25 mouse cellular contexts compared by ENCODE assay signal in genomic region chr15:90125146-90125545, GRCm38 (mm10).
A peak's percentile ranks its signal among the peaks of the same experiment; 100 is the strongest.
DNase-seq lines count a peak whose midpoint lies in the region; ATAC-seq and TF ChIP-seq lines count a peak whose summit lies in the region.
"Had no signal": no experiment of that assay in that cellular context is flagged by ENCODE, and none has a peak within 500 bp of the region (broad histone marks: within the 10 kb centered on the region; RNA-seq: fewer than 3 reads in every experiment).

No protein-coding gene starts in this region.

- peak overlapping the region; percentile 14; the same call in 1 of the 2 replicates for H3K4me2 ChIP-seq in forebrain, embryonic 16.5 days (ENCODE audit: low read length)
- H3K4me2 ChIP-seq in forebrain, embryonic 13.5 days: no peak overlapping the region
- no peak overlapping the region for H3K4me2 ChIP-seq in midbrain, embryonic 14.5 days (ENCODE audit: low read length)
- no peak overlapping the region for H3K4me2 ChIP-seq in hindbrain, embryonic 12.5 days (replicated peaks)
- H3K4me2 ChIP-seq: embryonic facial prominence, embryonic 12.5 days; embryonic facial prominence, embryonic 15.5 days; forebrain, embryonic 15.5 days; heart, embryonic 11.5 days; hindbrain, embryonic 13.5 days; intestine, embryonic 15.5 days had no signal

- no peak for TF ChIP-seq CTCF in olfactory bulb, adult 2 months (IDR thresholded peaks at IDR 0.05; ENCODE audit: insufficient read depth, low read depth, low read length)

- DNase-seq in embryo, embryonic 10 days (ENCODE audit: low spot score): peak; percentile 9
- no peak for DNase-seq in embryo, embryonic 9.5 days (ENCODE audit: extremely low spot score)
- peak; percentile 3 for DNase-seq in midbrain, embryonic 14.5 days
- DNase-seq in midbrain, embryonic 10.5 days (ENCODE audit: low spot score): no peak
- DNase-seq: adrenal gland, postnatal 10 days; adrenal gland, postnatal 36 days; cerebellum, adult 11 months; cerebellum, adult 2 months; cerebellum, adult 9-11 months; cerebellum, postnatal 36 days; gastrocnemius, adult 2 months; gastrocnemius, postnatal 14 days; heart, adult 11 months had no signal

- no peak for ATAC-seq in forebrain, embryonic 16.5 days
- no peak; the same call in 1 of the 2 replicates for ATAC-seq in forebrain, embryonic 13.5 days
- no peak for ATAC-seq in midbrain, embryonic 14.5 days (ENCODE audit: low FRiP score, low TSS enrichment)
- ATAC-seq in hindbrain, embryonic 12.5 days (ENCODE audit: low FRiP score): no peak
- ATAC-seq: forebrain, embryonic 15.5 days; hindbrain, embryonic 16.5 days; intestine, embryonic 15.5 days; Patski had no signal

- WGBS in forebrain, embryonic 16.5 days: 16% methylated on average over 8 of the region's 8 CpGs
- 14% methylated on average over 8 of the region's 8 CpGs for WGBS in forebrain, embryonic 13.5 days
- WGBS in midbrain, embryonic 14.5 days: 29% methylated on average over 8 of the region's 8 CpGs
- WGBS in midbrain, embryonic 10.5 days: 50% methylated on average over 8 of the region's 8 CpGs
- 40% methylated on average over 8 of the region's 8 CpGs for WGBS in olfactory bulb, adult 2 months
- 64% methylated on average over 8 of the region's 8 CpGs for WGBS in hindbrain, embryonic 12.5 days

- no peaks in the 10 kb centered on the region for H3K36me3 ChIP-seq in forebrain, embryonic 16.5 days (ENCODE audit: control insufficient read depth, insufficient read depth)
- H3K36me3 ChIP-seq in forebrain, embryonic 13.5 days (ENCODE audit: poor library complexity, severe bottlenecking): no peaks in the 10 kb centered on the region
- no peaks in the 10 kb centered on the region for H3K36me3 ChIP-seq in midbrain, embryonic 14.5 days (ENCODE audit: control insufficient read depth, insufficient read depth, low read length)
- no peaks in the 10 kb centered on the region for H3K36me3 ChIP-seq in midbrain, embryonic 10.5 days
- no peaks in the 10 kb centered on the region for H3K36me3 ChIP-seq in hindbrain, embryonic 12.5 days
- H3K36me3 ChIP-seq: embryonic facial prominence, embryonic 12.5 days; embryonic facial prominence, embryonic 15.5 days; forebrain, embryonic 15.5 days; hindbrain, embryonic 13.5 days; intestine, embryonic 15.5 days had no signal

- H3K4me3 ChIP-seq in forebrain, embryonic 16.5 days (replicated peaks; ENCODE audit: low read length): no peak overlapping the region
- no peak overlapping the region for H3K4me3 ChIP-seq in forebrain, embryonic 13.5 days
- no peak overlapping the region for H3K4me3 ChIP-seq in midbrain, embryonic 14.5 days (replicated peaks; ENCODE audit: low read depth, low read length)
- H3K4me3 ChIP-seq in midbrain, embryonic 10.5 days: no peak overlapping the region
- no peak overlapping the region for H3K4me3 ChIP-seq in olfactory bulb, adult 2 months (ENCODE audit: insufficient read depth, low read depth, low read length)
- H3K4me3 ChIP-seq in hindbrain, embryonic 12.5 days: no peak overlapping the region
- H3K4me3 ChIP-seq: embryonic facial prominence, embryonic 12.5 days; embryonic facial prominence, embryonic 15.5 days; forebrain, embryonic 15.5 days; gastrocnemius, adult 2 months; hindbrain, embryonic 13.5 days; intestine, embryonic 15.5 days had no signal

- TF ChIP-seq POLR2A in olfactory bulb, adult 2 months (IDR thresholded peaks at IDR 0.05; ENCODE audit: insufficient read depth, low read depth, low read length): no peak

- no peaks in the 10 kb centered on the region for H3K27me3 ChIP-seq in forebrain, embryonic 16.5 days (replicated peaks; ENCODE audit: control insufficient read depth, insufficient read depth, low read length)
- H3K27me3 ChIP-seq in forebrain, embryonic 13.5 days: no peaks in the 10 kb centered on the region
- H3K27me3 ChIP-seq in midbrain, embryonic 14.5 days (ENCODE audit: control insufficient read depth, insufficient read depth, low read length): no peaks in the 10 kb centered on the region
- no peaks in the 10 kb centered on the region; the same call in 1 of the 2 replicates for H3K27me3 ChIP-seq in midbrain, embryonic 10.5 days (ENCODE audit: low read depth, poor library complexity, severe bottlenecking)
- no peaks in the 10 kb centered on the region for H3K27me3 ChIP-seq in hindbrain, embryonic 12.5 days
- H3K27me3 ChIP-seq: embryonic facial prominence, embryonic 12.5 days; embryonic facial prominence, embryonic 15.5 days; forebrain, embryonic 15.5 days; hindbrain, embryonic 13.5 days; intestine, embryonic 15.5 days had no signal

- no peak overlapping the region for H3K9ac ChIP-seq in forebrain, embryonic 16.5 days (replicated peaks; ENCODE audit: low read depth, low read length)
- H3K9ac ChIP-seq in forebrain, embryonic 13.5 days: no peak overlapping the region
- H3K9ac ChIP-seq in midbrain, embryonic 14.5 days (replicated peaks; ENCODE audit: low read length): no peak overlapping the region
- H3K9ac ChIP-seq in hindbrain, embryonic 12.5 days: no peak overlapping the region
- H3K9ac ChIP-seq: embryonic facial prominence, embryonic 12.5 days; embryonic facial prominence, embryonic 15.5 days; forebrain, embryonic 15.5 days; hindbrain, embryonic 13.5 days; intestine, embryonic 15.5 days had no signal

- no peaks in the 10 kb centered on the region for H3K9me3 ChIP-seq in forebrain, embryonic 16.5 days (ENCODE audit: control insufficient read depth, low read length)
- no peaks in the 10 kb centered on the region for H3K9me3 ChIP-seq in forebrain, embryonic 13.5 days (replicated peaks)
- no peaks in the 10 kb centered on the region for H3K9me3 ChIP-seq in midbrain, embryonic 14.5 days (ENCODE audit: control insufficient read depth, low read length)
- no peaks in the 10 kb centered on the region for H3K9me3 ChIP-seq in midbrain, embryonic 10.5 days (replicated peaks)
- H3K9me3 ChIP-seq in hindbrain, embryonic 12.5 days (replicated peaks): no peaks in the 10 kb centered on the region
- H3K9me3 ChIP-seq: embryonic facial prominence, embryonic 12.5 days; embryonic facial prominence, embryonic 15.5 days; forebrain, embryonic 15.5 days; hindbrain, embryonic 13.5 days; intestine, embryonic 15.5 days had no signal

- no peak overlapping the region for H3K27ac ChIP-seq in forebrain, embryonic 16.5 days (ENCODE audit: low read length)
- no peak overlapping the region for H3K27ac ChIP-seq in forebrain, embryonic 13.5 days
- no peak overlapping the region for H3K27ac ChIP-seq in midbrain, embryonic 14.5 days (replicated peaks; ENCODE audit: low read depth, low read length)
- no peak overlapping the region for H3K27ac ChIP-seq in midbrain, embryonic 10.5 days (replicated peaks)
- H3K27ac ChIP-seq in olfactory bulb, adult 2 months (ENCODE audit: insufficient read depth, low read depth, low read length): peak overlapping the region; percentile 65; the same call in 1 of the 2 replicates
- H3K27ac ChIP-seq in hindbrain, embryonic 12.5 days: no peak overlapping the region
- H3K27ac ChIP-seq: embryonic facial prominence, embryonic 12.5 days; embryonic facial prominence, embryonic 15.5 days; forebrain, embryonic 15.5 days; gastrocnemius, adult 2 months; hindbrain, embryonic 13.5 days; intestine, embryonic 15.5 days had no signal

- H3K4me1 ChIP-seq in forebrain, embryonic 16.5 days (replicated peaks; ENCODE audit: control insufficient read depth, insufficient read depth, low read length): no peaks in the 10 kb centered on the region
- H3K4me1 ChIP-seq in forebrain, embryonic 13.5 days: peaks cover 7% of the 10 kb centered on the region; the same call in 1 of the 2 replicates
- no peaks in the 10 kb centered on the region for H3K4me1 ChIP-seq in midbrain, embryonic 14.5 days (ENCODE audit: control insufficient read depth, insufficient read depth, low read length)
- peaks cover 7% of the 10 kb centered on the region; the same call in 1 of the 2 replicates for H3K4me1 ChIP-seq in midbrain, embryonic 10.5 days
- peaks cover 2% of the 10 kb centered on the region; the same call in 1 of the 2 replicates for H3K4me1 ChIP-seq in olfactory bulb, adult 2 months (ENCODE audit: control insufficient read depth, insufficient read depth, low read length)
- H3K4me1 ChIP-seq in hindbrain, embryonic 12.5 days: no peaks in the 10 kb centered on the region
- H3K4me1 ChIP-seq: embryonic facial prominence, embryonic 12.5 days; embryonic facial prominence, embryonic 15.5 days; forebrain, embryonic 15.5 days; hindbrain, embryonic 13.5 days; intestine, embryonic 15.5 days had no signal

Comparison
In these comparisons a context has a peak if more than half of its experiments do, and no peak if none do; other contexts are left out.
1. DNase-seq: peak in embryo, embryonic 10 days (single experiment) and midbrain, embryonic 14.5 days (single experiment); none in embryo, embryonic 9.5 days (single experiment) and midbrain, embryonic 10.5 days (single experiment).